Mouse (Mus musculus): Measurements from ENCODE around the gene Gfod1.

Gfod1 gene

DNA sequence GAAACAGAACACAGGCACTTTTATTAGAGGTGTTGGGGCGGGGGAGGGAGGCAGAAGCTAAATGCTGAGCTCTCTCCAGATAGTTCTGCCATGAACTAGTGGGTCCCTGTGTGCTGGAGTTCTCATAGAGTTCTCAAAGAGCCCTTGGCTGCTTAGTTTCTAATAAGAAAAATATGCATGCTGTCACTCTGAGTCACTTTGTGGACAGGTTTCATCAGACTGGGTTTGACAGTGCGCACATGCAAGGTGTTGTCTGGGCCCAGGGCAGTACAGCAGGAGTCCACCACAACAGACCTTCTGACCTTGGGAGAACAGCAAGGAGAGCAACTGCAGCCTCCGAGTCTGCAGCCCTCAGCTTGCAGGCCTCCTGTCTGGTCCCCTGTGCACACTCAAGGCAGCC, 154.3 kb downstream of the Gfod1 start:
- no peak for DNase-seq

DNA sequence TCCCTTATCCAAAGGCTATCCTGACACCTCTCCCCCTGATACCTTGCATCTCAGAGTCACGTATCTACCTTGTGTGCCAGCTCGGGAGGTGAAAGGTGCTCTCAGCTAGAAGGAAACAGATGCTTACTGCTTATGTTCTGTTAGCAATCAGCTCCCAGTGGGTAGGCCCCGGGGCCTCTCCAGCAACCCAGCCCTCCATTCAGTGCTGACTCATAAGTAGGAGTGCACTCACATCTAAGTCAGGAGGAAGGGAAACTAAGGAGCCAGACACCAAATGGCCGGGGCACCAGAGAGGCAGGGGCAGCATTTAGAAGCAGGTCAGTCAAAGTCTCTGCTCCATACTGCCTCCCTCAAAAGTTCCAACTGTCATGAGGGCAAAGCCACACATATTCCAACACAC, 155.3 kb downstream of the Gfod1 start:
- DNase-seq, result no peak

DNA sequence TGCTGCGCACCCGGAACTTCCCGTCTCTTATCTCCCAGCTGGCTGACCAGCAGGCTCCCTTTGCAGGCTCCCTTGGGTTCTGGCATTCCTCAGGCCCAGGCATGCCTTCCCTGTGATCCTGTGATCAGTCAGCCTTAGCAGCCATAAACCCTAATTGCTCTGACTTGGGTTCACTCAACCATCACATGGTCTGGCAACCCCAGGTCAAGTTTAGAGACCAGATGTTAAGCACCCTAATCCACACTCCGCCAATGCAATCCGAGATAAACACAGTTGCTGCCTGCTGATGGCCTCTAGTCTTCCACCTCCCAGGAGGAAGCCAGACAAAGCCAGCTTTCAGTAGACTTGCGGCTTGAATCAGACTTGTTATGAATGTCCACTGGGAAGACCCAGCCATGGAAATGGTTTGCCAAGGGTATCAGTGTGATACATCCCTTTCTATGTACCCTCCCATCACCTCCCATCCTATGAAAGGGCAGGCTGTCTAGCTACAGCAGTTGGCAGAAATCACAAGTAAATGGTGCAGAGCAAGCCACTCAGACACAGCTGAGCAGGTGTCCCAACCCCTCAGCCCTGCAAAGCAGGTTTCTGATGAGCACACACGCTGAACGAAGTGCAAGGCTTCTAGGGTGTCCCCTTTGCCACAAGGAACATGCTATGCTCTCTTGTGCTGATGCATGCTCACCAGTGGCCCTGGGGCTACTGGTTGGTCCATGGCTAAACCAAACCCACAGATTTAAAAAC, 157.3 kb downstream of the Gfod1 start:
- no peak for DNase-seq
